Comparison of ENCODE assay signal across 26 mouse cellular contexts in the genomic region with DNA sequence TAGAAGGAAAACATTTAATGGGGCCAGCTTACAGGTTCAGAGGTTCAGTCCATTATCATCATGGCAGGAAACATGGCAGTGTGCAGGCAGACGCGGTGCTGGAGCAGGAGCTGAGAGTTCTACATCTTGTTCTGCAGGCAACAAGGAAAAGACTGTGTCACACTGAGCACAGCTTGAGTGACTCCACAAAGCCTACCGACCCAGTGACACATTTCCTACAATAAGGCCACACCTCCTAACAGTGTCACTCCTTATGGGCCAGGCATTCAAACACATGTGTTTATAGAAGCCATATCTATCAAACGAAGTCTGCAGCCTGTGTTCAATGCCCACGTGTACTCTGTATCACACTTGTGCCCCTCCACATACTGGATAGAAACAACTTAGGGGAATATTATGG. TPM values are rescaled to one million over a fixed set of nuclear protein-coding genes. Genes with fewer than 3 reads are reported as not detected.
"Had no signal": no experiment of that assay in that cellular context is flagged by ENCODE, and none has a peak within 500 bp of the region (broad histone marks: within the 10 kb centered on the region; RNA-seq: fewer than 3 reads in every experiment).

No protein-coding gene starts in this region.

- H3K27ac ChIP-seq: gastrocnemius, adult 2 months; heart, adult 2 months; hindbrain, embryonic 12.5 days; hindbrain, embryonic 14.5 days; layer of hippocampus, adult 2 months; left cerebral cortex, adult 2 months; limb, embryonic 10.5 days; limb, embryonic 12.5 days; liver, embryonic 13.5 days; liver, embryonic 15.5 days had no signal

- H3K9me3 ChIP-seq: heart, embryonic 12.5 days; hindbrain, embryonic 10.5 days; hindbrain, embryonic 12.5 days; limb, embryonic 10.5 days; limb, embryonic 12.5 days; liver, embryonic 13.5 days; liver, embryonic 15.5 days had no signal

- ATAC-seq: hindbrain, embryonic 16.5 days; inflammation-experienced regulatory T-cells, adult 6 months; intestine, postnatal 0 days had no signal

- DNase-seq: gastrocnemius, adult 2 months; gastrocnemius, postnatal 10 days; gastrocnemius, postnatal 25 days; heart, adult 2 months; heart, postnatal 10 days; heart, postnatal 4 days; kidney, adult 18-20 months; kidney, adult 8-10 months; kidney, postnatal 10 days; kidney, postnatal 25 days; kidney, postnatal 4 days; liver; liver, embryonic 13.5 days had no signal

- H3K36me3 ChIP-seq: heart, embryonic 12.5 days; hindbrain, embryonic 12.5 days; limb, embryonic 10.5 days; limb, embryonic 12.5 days; liver, embryonic 13.5 days; liver, embryonic 15.5 days had no signal

- H3K27me3 ChIP-seq: heart, embryonic 12.5 days; hindbrain, embryonic 12.5 days; limb, embryonic 12.5 days; liver, embryonic 13.5 days; liver, embryonic 15.5 days had no signal

- H3K4me1 ChIP-seq: liver, embryonic 13.5 days had no signal

- H3K4me2 ChIP-seq: hindbrain, embryonic 14.5 days; limb, embryonic 12.5 days; liver, embryonic 11.5 days; liver, embryonic 13.5 days; liver, embryonic 15.5 days had no signal

- H3K4me3 ChIP-seq: gastrocnemius, adult 2 months; heart, adult 2 months; heart, embryonic 12.5 days; layer of hippocampus, adult 2 months; left cerebral cortex, adult 2 months; limb, embryonic 10.5 days; limb, embryonic 12.5 days; liver, embryonic 13.5 days had no signal

- H3K9ac ChIP-seq: heart, embryonic 12.5 days; hindbrain, embryonic 12.5 days; hindbrain, embryonic 14.5 days; limb, embryonic 12.5 days; liver, embryonic 13.5 days; liver, embryonic 15.5 days had no signal

RNA-seq across cellular contexts. Expression of gene C330021F23Rik, which starts 2.0 kb away (rescaled TPM):
- polyA plus RNA-seq: heart, adult 2 months had no signal

RNA-seq across cellular contexts. Expression of gene Camsap3, which starts 17.3 kb away (rescaled TPM):
- polyA plus RNA-seq: inflammation-experienced regulatory T-cells, adult 6 months had no signal
